Mouse (Mus musculus) erythroblast, adult 5-6 weeks (primary cell): ENCODE results near the gene Bdnf. TPM values are rescaled to one million over a fixed set of nuclear protein-coding genes. Genes with fewer than 3 reads are reported as not detected.

ENCODE experiments used
- ATAC-seq: replicated peaks from 2 replicates; pipeline ENCODE4 v1.8.0; 2016; ENCODE audit warnings: moderate number of reproducible peaks, mild to moderate bottlenecking, moderate TSS enrichment, inconsistent platforms; ENCODE audit not compliant: poor library complexity, low FRiP score, severe bottlenecking
- total RNA-seq, 2 experiments: library from RNA; stranded (forward) in 1 of 2; stranded (reverse) in 1 of 2; fragments of 150-400 nt in 1 of 2; fragments of 200-764, 138-1000 nt in 1 of 2; gene quantifications; 2 replicates each; pipeline versions ENCODE4 v1.2.3 to v1.2.4; 2015 to 2017; ENCODE audit warnings: low replicate concordance in 2 of 2

Gene Bdnf
- total RNA-seq (2015; ENCODE audit: low replicate concordance) (not detected in 2 replicates), total RNA-seq (2017; ENCODE audit: low replicate concordance) (not detected in 2 replicates)

- ATAC-seq: no peak
Measured at GRCm38 (mm10) chr2:109674532-109674931, at the start of gene Bdnf. TSS of gene Bdnf (plus strand) at chr2:109674700.

GRCm38 (mm10) chr2:109626864-109627263 lies 47.6 kb upstream of the Bdnf start:
- ATAC-seq: no peak

GRCm38 (mm10) chr2:109673509-109674455 lies 718 bp upstream of the Bdnf start:
- ATAC-seq: no peak

DNA sequence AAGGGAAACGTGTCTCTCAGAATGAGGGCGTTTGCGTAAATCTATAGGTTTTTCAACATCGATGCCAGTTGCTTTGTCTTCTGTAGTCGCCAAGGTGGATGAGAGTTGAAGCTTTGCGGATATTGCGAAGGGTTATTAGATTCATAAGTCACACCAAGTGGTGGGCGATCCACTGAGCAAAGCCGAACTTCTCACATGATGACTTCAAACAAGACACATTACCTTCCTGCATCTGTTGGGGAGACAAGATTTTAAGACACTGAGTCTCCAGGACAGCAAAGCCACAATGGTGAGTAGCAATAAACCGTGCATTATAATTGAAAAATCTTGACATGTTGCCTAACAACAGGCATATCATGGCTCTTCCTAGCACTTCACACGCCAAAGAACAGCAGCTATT lies 551 bp downstream of the Bdnf start:
- ATAC-seq: no peak

DNA sequence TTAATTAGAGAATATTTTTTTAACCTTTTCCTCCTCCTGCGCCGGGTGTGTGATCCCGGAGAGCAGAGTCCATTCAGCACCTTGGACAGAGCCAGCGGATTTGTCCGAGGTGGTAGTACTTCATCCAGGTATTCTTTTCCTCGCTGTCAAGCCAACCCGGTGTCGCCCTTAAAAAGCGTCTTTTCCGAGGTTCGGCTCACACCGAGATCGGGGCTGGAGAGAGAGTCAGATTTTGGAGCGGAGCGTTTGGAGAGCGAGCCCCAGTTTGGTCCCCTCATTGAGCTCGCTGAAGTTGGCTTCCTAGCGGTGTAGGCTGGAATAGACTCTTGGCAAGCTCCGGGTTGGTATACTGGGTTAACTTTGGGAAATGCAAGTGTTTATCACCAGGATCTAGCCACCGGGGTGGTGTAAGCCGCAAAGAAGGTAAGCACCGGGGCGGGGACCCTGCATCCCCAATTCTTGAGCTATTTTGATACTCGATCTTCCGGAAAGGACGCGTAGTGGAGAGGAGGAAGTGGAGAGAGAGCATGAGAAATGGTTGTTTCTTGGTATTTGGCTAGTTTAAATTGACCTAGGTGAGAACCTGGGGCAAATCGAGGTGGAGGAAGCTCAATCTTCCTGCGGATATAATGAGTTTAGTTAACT lies 1.6 kb downstream of the Bdnf start:
- no peak for ATAC-seq

- ATAC-seq: no peak
Measured at GRCm38 (mm10) chr2:109676618-109676974, 2.1 kb downstream of the Bdnf start.

DNA sequence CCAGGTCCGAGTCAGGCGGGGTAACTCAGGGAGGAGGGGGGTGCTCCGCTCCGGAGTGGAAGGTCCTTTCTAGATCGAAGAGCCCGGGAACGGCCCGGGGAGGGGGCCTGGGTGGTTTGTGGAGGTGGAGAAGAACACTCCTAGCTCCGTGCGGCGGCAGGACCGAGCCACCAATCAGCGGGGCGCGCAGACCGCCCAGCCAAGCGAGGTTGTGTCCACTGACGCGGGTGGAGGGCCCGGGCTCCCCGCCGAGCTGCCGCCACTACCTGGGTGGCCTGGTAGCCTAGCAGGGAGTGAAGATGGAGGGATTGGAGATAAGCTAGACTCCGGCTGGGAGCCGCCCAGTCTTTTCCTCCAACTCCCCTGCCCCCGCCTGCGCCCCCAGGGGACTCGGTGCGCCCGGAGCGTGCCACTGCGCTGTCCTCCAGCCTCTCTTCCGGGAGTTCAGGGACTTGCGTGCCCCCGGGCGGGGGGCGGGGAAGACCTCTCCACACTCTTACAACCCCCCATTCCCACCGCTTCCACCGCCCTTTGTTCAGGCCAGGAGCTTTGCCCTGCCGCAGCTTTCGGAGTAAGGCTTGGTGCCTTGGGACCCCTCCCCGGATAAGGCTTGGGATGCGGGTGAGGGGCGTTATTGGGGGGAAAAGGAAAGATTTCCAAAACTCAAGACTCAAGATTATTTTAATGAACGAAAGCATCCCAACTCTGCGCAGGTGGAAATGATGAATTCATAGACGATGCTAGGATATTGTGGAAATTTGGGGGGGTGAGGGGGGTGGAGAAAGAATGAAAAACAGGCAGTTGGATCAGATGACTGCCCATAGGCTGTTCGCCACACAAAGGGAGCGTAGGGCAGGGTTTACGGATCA lies 3.0 kb downstream of the Bdnf start:
- ATAC-seq: no peak

DNA sequence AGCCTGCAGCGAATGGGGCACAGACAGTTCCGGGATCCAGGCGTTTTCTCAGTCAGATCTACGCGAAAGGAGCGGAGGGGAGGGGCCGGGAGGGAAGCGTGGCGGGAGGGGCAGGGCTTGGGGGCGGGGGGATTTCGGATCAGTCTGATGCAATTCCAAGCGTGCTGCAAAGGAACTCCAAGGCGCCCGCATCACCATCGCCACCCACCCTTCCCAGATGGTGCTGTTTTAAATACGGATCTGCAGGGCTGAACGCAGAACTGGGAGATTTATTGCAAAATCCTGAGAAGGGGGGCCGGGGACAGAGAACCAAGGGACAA lies 3.5 kb downstream of the Bdnf start:
- ATAC-seq: no peak

- ATAC-seq: no peak
Measured at GRCm38 (mm10) chr2:109678454-109678853, 4.0 kb downstream of the Bdnf start.

GRCm38 (mm10) chr2:109679446-109679845 lies 4.9 kb downstream of the Bdnf start:
- ATAC-seq: no peak

DNA sequence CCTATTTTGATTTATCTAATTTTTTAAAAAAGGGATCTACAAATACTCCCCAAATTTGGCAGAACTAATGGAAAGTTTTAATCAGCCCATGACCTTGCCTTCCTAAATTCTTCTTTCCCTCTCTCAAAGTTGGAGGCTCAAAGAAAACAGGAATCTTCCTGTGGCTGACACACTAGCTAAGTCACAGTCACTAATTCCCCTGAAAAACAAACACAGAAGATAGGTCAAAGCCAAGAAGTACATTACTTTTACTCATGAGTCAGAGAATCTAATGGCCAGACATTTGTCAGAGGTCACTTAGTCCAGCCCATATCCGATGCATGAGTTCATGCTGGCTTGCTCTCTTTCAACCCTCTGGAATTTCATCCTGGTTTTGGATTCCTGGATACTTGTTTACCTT lies 6.6 kb downstream of the Bdnf start:
- no peak for ATAC-seq

GRCm38 (mm10) chr2:109688661-109689060 lies 14.2 kb downstream of the Bdnf start:
- no peak for ATAC-seq

DNA sequence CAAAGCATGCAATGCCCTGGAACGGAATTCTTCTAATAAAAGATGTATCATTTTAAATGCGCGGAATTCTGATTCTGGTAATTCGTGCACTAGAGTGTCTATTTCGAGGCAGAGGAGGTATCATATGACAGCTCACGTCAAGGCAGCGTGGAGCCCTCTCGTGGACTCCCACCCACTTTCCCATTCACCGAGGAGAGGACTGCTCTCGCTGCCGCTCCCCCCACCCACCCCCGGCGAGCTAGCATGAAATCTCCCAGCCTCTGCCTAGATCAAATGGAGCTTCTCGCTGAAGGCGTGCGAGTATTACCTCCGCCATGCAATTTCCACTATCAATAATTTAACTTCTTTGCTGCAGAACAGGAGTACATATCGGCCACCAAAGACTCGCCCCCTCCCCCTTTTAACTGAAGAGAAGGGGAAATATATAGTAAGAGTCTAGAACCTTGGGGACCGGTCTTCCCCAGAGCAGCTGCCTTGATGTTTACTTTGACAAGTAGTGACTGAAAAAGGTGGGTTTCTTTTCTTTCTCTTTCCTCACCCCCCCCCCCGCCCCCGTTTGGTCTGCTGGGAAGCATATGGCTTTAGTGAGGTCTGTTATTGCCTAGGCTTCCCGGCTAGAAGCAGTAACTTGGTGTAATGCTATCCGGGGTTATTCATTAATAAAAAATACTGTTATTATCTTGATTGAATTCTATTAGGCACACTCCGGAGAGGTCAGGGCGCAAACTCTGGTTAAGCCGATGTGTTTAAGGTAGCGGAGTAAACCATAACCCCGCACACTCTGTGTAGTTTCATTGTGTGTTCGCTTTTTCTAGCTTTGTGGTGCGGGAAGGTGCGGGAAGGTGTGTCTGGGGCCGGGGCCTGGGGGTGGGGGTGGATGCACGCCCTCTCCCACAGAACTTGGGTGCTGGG lies 18.0 kb downstream of the Bdnf start:
- ATAC-seq: no peak

GRCm38 (mm10) chr2:109693178-109694115 lies 18.9 kb downstream of the Bdnf start:
- ATAC-seq: no peak

DNA sequence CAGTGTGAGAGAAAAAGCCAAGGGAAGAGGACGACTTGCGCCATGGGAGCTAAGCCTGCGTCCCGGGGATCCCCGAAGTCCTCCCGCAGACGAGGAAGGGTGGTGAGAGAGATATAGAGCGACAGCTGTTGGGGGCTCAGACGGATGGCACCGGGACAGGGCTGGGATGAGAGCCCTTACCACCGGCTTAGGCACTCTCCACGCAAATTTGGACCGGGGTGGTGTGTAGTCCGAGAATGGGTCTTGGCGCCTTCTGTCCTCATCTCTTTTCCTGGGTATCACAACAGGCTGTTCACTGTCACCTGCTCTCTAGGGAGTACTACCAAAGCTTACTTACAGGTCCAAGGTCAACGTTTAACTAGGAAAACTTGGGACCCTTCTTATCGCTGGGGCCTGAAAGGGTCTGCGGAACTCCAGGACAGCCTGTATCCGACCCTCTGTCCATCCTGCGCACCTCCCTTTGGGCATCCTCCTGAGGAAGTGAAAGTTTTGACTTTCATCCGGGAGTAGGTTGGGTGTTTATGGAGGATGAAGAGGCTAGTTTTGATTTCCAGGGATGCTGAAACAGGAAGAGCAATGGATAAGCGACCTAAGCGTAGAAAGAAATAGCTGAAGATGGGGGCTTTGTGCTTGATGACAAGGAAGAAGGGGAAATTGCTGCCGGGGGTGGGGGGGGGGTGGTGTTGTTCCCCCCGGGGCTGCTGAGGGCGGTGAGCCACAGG lies 19.8 kb downstream of the Bdnf start:
- ATAC-seq: no peak

DNA sequence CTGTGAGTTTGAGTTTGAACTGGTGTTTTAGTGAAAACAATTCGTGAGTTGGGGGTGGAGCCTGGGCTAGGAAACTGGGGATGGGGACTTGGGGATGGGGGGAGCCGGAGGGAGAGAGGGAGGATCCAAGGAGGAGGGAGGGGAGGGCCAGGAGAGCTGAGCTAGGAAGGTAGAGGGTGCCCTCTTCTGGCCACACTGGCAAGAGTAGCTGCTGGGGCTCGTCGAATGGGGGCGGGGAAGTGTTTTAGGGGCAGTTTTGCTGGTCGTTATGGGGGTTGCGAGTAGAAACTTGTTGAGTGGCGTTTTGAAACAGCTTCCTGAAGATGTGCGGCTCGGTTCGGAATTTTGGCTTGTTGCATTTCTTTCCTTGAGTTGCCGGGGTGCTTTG lies 20.3 kb downstream of the Bdnf start:
- ATAC-seq: no peak

DNA sequence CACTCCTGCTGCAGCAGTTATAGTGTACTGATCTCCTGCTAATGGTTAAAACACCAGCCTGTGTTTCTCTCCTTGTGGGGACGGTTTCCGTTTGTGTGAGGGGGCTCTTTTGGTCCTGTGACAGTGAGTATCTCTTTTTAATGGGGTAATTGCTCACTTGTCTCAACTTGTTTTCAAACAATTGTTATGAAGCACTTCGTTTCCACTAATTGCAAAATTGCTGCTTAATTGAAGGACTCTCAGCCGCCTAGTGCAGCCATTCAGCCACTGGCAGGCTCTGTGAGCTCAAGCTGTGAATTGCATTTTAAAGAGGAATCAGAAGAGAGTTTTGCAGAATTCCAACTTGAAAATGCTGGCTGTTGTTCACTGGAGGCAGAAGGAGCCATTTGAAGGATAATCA lies 22.7 kb downstream of the Bdnf start:
- no peak for ATAC-seq

DNA sequence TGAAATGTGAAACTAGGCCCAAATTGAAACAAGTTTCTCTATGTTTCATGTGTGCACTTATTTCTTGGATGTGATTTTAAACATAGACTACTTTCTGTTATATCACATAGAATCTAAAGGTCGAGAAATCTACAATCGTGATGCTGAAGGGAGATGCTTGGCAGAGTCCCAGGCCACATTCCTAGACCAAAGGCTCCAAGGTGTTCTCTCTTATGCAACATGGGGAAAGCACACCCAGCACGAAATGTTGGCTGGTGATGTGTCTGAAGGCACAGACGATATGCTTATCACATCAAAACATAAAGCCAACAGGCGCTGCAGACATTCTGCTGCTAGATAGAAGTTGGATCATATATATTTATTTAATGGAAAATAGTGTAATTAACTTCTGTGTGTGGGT lies 25.8 kb downstream of the Bdnf start:
- no peak for ATAC-seq
